Mouse (Mus musculus): ENCODE data around the gene Aftph. TPM values are rescaled to one million over a fixed set of nuclear protein-coding genes. Genes with fewer than 3 reads are reported as not detected.

Gene Aftph
- polyA plus RNA-seq, 1 experiment = 34.8 TPM

DNA sequence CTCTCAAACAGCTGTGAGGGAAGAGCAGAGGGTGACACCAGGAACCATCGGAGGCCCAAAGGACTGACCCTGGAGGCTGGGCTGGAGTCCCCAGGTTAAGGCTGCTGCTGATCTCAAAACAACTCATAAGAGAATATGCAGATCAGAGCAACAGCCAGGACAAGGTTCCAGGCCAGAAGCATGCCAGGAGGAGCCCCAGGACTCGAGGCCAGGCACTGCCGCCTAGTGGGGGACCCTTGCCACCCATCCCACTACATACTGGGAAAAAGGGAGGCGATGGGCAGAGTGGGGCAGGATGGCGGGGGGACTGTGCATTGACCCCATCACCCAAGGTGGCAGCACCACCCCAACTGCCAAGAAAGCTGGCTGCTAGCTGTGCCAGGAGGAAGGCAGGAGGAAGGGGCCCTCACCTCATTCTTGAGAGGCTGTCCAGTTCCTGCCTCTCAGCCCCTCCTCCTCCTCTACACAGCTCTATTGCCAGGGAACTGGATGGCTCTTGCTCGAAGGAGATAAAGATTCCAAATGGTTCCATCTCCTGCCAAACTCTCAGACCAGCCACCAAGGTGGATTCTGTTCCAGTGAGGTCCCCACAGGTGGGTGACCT is 69.5 kb downstream of the Aftph start:
- Histone ChIP-seq H3K9ac (ENCODE audit: low read depth, poor library complexity, severe bottlenecking) (no peak overlapping the region), H3K27me3 (ENCODE audit: control insufficient read depth, insufficient read depth, low read length, poor library complexity, severe bottlenecking) (no peaks in the 10 kb centered on the region), H3K4me3 (ENCODE audit: low read depth, low read length) (no peak overlapping the region), H3K36me3 (ENCODE audit: control insufficient read depth, insufficient read depth, low read length, poor library complexity, severe bottlenecking) (no peaks in the 10 kb centered on the region), H3K4me1 (ENCODE audit: control insufficient read depth, insufficient read depth, low read length) (no peaks in the 10 kb centered on the region), H3K9me3 (replicated peaks; ENCODE audit: control insufficient read depth, insufficient read depth, low read length, poor library complexity, severe bottlenecking) (no peaks in the 10 kb centered on the region), H3K27ac (ENCODE audit: insufficient read depth, low read length) (no peak overlapping the region)
- peak; percentile 40 for TF ChIP-seq CTCF (IDR thresholded peaks at IDR 0.05; ENCODE audit: low read depth, low read length)
- no peak for TF ChIP-seq EP300 (IDR thresholded peaks at IDR 0.05; ENCODE audit: insufficient read depth, low read depth, low read length)
- TF ChIP-seq POLR2A (IDR thresholded peaks at IDR 0.05; ENCODE audit: insufficient read depth, low read length) = no peak

GRCm38 (mm10) chr11:20664878-20665277 is 76.5 kb downstream of the Aftph start:
- no peak for TF ChIP-seq CTCF (IDR thresholded peaks at IDR 0.05; ENCODE audit: low read depth, low read length)
- no peak for TF ChIP-seq POLR2A (IDR thresholded peaks at IDR 0.05; ENCODE audit: insufficient read depth, low read length)
- no peak for TF ChIP-seq EP300 (IDR thresholded peaks at IDR 0.05; ENCODE audit: insufficient read depth, low read depth, low read length)
- Histone ChIP-seq H3K36me3 (ENCODE audit: control insufficient read depth, insufficient read depth, low read length, poor library complexity, severe bottlenecking) (no peaks in the 10 kb centered on the region), H3K27ac (ENCODE audit: insufficient read depth, low read length) (no peak overlapping the region), H3K27me3 (ENCODE audit: control insufficient read depth, insufficient read depth, low read length, poor library complexity, severe bottlenecking) (no peaks in the 10 kb centered on the region), H3K4me1 (ENCODE audit: control insufficient read depth, insufficient read depth, low read length) (peaks cover 10% of the 10 kb centered on the region), H3K9ac (ENCODE audit: low read depth, poor library complexity, severe bottlenecking) (no peak overlapping the region), H3K9me3 (replicated peaks; ENCODE audit: control insufficient read depth, insufficient read depth, low read length, poor library complexity, severe bottlenecking) (no peaks in the 10 kb centered on the region), H3K4me3 (ENCODE audit: low read depth, low read length) (no peak overlapping the region)

GRCm38 (mm10) chr11:20663580-20664198 is 77.7 kb downstream of the Aftph start:
- Histone ChIP-seq H3K27ac (ENCODE audit: insufficient read depth, low read length) (no peak overlapping the region), H3K4me3 (ENCODE audit: low read depth, low read length) (no peak overlapping the region), H3K9me3 (replicated peaks; ENCODE audit: control insufficient read depth, insufficient read depth, low read length, poor library complexity, severe bottlenecking) (no peaks in the 10 kb centered on the region), H3K27me3 (ENCODE audit: control insufficient read depth, insufficient read depth, low read length, poor library complexity, severe bottlenecking) (no peaks in the 10 kb centered on the region), H3K9ac (ENCODE audit: low read depth, poor library complexity, severe bottlenecking) (no peak overlapping the region), H3K4me1 (ENCODE audit: control insufficient read depth, insufficient read depth, low read length) (peaks cover 10% of the 10 kb centered on the region), H3K36me3 (ENCODE audit: control insufficient read depth, insufficient read depth, low read length, poor library complexity, severe bottlenecking) (no peaks in the 10 kb centered on the region)
- TF ChIP-seq CTCF (IDR thresholded peaks at IDR 0.05; ENCODE audit: low read depth, low read length) (no peak), POLR2A (IDR thresholded peaks at IDR 0.05; ENCODE audit: insufficient read depth, low read length) (no peak), EP300 (IDR thresholded peaks at IDR 0.05; ENCODE audit: insufficient read depth, low read depth, low read length) (no peak)

GRCm38 (mm10) chr11:20662811-20663210 is 78.6 kb downstream of the Aftph start:
- H3K36me3 ChIP-seq (ENCODE audit: control insufficient read depth, insufficient read depth, low read length, poor library complexity, severe bottlenecking) = no peaks in the 10 kb centered on the region
- no peak overlapping the region for H3K4me3 ChIP-seq (ENCODE audit: low read depth, low read length)
- no peak overlapping the region for H3K9ac ChIP-seq (ENCODE audit: low read depth, poor library complexity, severe bottlenecking)
- no peaks in the 10 kb centered on the region for H3K27me3 ChIP-seq (ENCODE audit: control insufficient read depth, insufficient read depth, low read length, poor library complexity, severe bottlenecking)
- H3K9me3 ChIP-seq (replicated peaks; ENCODE audit: control insufficient read depth, insufficient read depth, low read length, poor library complexity, severe bottlenecking) = no peaks in the 10 kb centered on the region
- H3K27ac ChIP-seq (ENCODE audit: insufficient read depth, low read length) = no peak overlapping the region
- no peak for TF ChIP-seq EP300 (IDR thresholded peaks at IDR 0.05; ENCODE audit: insufficient read depth, low read depth, low read length)
- no peak for TF ChIP-seq CTCF (IDR thresholded peaks at IDR 0.05; ENCODE audit: low read depth, low read length)
- no peak for TF ChIP-seq POLR2A (IDR thresholded peaks at IDR 0.05; ENCODE audit: insufficient read depth, low read length)
- H3K4me1 ChIP-seq (ENCODE audit: control insufficient read depth, insufficient read depth, low read length) = peaks cover 10% of the 10 kb centered on the region

DNA sequence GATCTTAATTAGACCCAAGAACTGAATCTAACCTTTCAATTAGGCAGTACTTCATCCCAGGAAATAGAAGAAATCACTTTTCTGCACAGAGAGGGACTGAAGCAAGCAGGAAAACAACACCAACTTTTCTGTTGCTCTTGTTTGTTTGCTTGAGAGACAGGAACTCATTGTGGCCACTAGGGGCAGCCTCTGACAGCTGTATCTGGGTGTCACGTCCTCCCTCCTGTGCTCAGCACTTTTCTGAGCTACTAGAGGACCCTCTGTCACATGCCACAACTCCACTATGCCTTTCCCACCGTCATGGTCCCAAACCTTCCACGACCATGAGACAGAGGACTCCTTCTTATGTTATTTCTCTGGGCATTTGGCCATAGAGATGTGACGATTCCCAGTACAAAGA is 79.7 kb downstream of the Aftph start:
- Histone ChIP-seq H3K4me3 (ENCODE audit: low read depth, low read length) (no peak overlapping the region), H3K27ac (ENCODE audit: insufficient read depth, low read length) (no peak overlapping the region), H3K36me3 (ENCODE audit: control insufficient read depth, insufficient read depth, low read length, poor library complexity, severe bottlenecking) (no peaks in the 10 kb centered on the region), H3K9ac (ENCODE audit: low read depth, poor library complexity, severe bottlenecking) (no peak overlapping the region), H3K27me3 (ENCODE audit: control insufficient read depth, insufficient read depth, low read length, poor library complexity, severe bottlenecking) (no peaks in the 10 kb centered on the region), H3K9me3 (replicated peaks; ENCODE audit: control insufficient read depth, insufficient read depth, low read length, poor library complexity, severe bottlenecking) (no peaks in the 10 kb centered on the region), H3K4me1 (ENCODE audit: control insufficient read depth, insufficient read depth, low read length) (peaks cover 10% of the 10 kb centered on the region)
- TF ChIP-seq EP300 (IDR thresholded peaks at IDR 0.05; ENCODE audit: insufficient read depth, low read depth, low read length) (no peak), CTCF (IDR thresholded peaks at IDR 0.05; ENCODE audit: low read depth, low read length) (peak; percentile 81), POLR2A (IDR thresholded peaks at IDR 0.05; ENCODE audit: insufficient read depth, low read length) (no peak)

Measured in ES-Bruce4 (cell line).